Mouse (Mus musculus): Measurements from ENCODE around the gene Olfr1082. TPM values are rescaled to one million over a fixed set of nuclear protein-coding genes. Genes with fewer than 3 reads are reported as not detected.
"Not testable (repeated sequence)": the region's sequence is repeated elsewhere in the genome, so short reads cannot be mapped to it uniquely, and the experiment has no call there.

The Olfr1082 gene
- not detected in 2 replicates for polyA plus RNA-seq (2014; fragmentation: Nextera tagmentation; extraction: Ambion mirVana)

DNA sequence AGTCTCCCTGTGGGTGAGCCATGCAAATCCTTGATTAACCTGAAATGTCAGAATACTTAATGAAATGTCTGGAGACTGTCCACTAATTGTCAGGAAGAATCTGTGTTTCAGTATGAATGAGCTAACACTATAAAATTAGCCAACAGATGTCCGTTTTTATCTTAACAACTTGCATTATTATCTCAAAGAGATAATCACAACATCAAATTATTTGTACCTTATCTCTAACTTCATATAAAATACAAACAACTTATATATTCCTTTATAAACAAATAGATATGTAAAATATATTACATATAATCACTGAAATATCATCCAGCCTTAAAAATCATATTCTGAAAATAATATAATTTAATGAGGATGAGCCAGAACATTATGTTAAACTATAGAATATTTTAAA is at the start of gene Olfr1082:
Gene Olfr1082 (minus strand): TSS at position 101 of the 400 bp plus-strand sequence.
- not testable (repeated sequence) for H3K27ac ChIP-seq (ENCODE audit: low read depth, low read length); ATAC-seq (replicated peaks; ENCODE audit: insufficient number of reproducible peaks, low FRiP score, low TSS enrichment); H3K36me3 ChIP-seq (ENCODE audit: control insufficient read depth, insufficient read depth, low read length); H3K9me3 ChIP-seq (replicated peaks; ENCODE audit: control insufficient read depth, low read length); H3K4me2 ChIP-seq; H3K9ac ChIP-seq (ENCODE audit: low read depth, low read length); H3K4me1 ChIP-seq (ENCODE audit: control insufficient read depth, insufficient read depth, low read length); H3K27me3 ChIP-seq (ENCODE audit: control insufficient read depth, insufficient read depth, low read length); H3K4me3 ChIP-seq (ENCODE audit: low read depth, low read length)
- WGBS (ENCODE audit: insufficient replicate concordance): 50% methylated on average over 1 of the region's 1 CpGs

DNA sequence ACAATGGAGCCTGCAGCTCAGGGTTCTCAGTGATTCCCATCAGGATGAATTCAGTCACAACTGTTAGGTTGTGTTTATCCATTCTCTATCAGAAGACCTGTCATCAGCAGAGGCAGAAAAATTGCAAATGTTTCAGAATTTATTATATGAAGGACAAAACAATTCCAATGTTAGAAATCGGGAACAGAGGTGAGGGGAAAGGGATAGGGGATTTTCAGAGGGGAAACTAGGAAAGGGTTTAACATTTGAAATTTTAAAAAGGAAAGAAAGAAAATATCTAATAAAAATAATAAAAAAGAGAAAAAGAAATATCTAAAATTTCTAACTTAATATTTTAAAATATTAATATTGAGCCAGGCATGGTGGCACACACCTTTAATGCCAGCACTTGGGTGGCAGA is 40.9 kb upstream of the Olfr1082 start, which contains the start of gene Olfr1084:
Gene Olfr1084 (minus strand): TSS at position 101 of the 400 bp plus-strand sequence.
- WGBS (ENCODE audit: insufficient replicate concordance): 67% methylated on average over 1 of the region's 1 CpGs
- H3K9me3 ChIP-seq (replicated peaks; ENCODE audit: control insufficient read depth, low read length); H3K4me2 ChIP-seq; H3K27ac ChIP-seq (ENCODE audit: low read depth, low read length); H3K4me3 ChIP-seq (ENCODE audit: low read depth, low read length); H3K9ac ChIP-seq (ENCODE audit: low read depth, low read length); H3K36me3 ChIP-seq (ENCODE audit: control insufficient read depth, insufficient read depth, low read length); H3K27me3 ChIP-seq (ENCODE audit: control insufficient read depth, insufficient read depth, low read length); ATAC-seq (replicated peaks; ENCODE audit: insufficient number of reproducible peaks, low FRiP score, low TSS enrichment); H3K4me1 ChIP-seq (ENCODE audit: control insufficient read depth, insufficient read depth, low read length): not testable (repeated sequence)

DNA sequence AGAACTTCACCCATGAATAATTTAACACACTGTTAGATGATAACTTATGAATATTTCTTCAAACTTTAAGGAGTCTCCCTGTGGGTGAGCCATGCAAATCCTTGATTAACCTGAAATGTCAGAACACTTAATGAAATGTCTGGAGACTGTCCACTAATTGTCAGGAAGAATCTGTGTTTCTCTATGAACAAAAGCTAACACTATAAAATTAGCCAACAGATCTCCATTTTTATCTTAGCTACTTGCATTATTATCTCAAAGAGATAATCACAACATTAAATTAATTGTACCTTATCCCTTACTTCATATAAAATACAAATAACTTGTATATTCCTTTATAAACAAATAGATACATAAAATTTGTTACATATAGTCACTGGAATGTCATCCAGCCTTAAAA is 40.6 kb downstream of the Olfr1082 start, which contains the start of gene Olfr1080:
Gene Olfr1080 (minus strand): TSS at position 101 of the 400 bp plus-strand sequence.
- not testable (repeated sequence) for H3K27ac ChIP-seq (ENCODE audit: low read depth, low read length); H3K9me3 ChIP-seq (replicated peaks; ENCODE audit: control insufficient read depth, low read length); H3K4me3 ChIP-seq (ENCODE audit: low read depth, low read length); H3K4me1 ChIP-seq (ENCODE audit: control insufficient read depth, insufficient read depth, low read length); ATAC-seq (replicated peaks; ENCODE audit: insufficient number of reproducible peaks, low FRiP score, low TSS enrichment); H3K27me3 ChIP-seq (ENCODE audit: control insufficient read depth, insufficient read depth, low read length); H3K9ac ChIP-seq (ENCODE audit: low read depth, low read length); H3K36me3 ChIP-seq (ENCODE audit: control insufficient read depth, insufficient read depth, low read length); H3K4me2 ChIP-seq

Other genes starting within 250 kb of the Olfr1082 start
- gene Olfr1055, start 248.7 kb downstream of the Olfr1082 start, polyA plus RNA-seq (2014; fragmentation: Nextera tagmentation; extraction: Ambion mirVana): not detected in 2 replicates
- not detected in 2 replicates for gene Olfr1056, start 236.5 kb downstream of the Olfr1082 start, polyA plus RNA-seq (2014; fragmentation: Nextera tagmentation; extraction: Ambion mirVana)
- not detected in 2 replicates for gene Olfr1057, start 220.6 kb downstream of the Olfr1082 start, polyA plus RNA-seq (2014; fragmentation: Nextera tagmentation; extraction: Ambion mirVana)
- gene Olfr1058, start 210.4 kb downstream of the Olfr1082 start, polyA plus RNA-seq (2014; fragmentation: Nextera tagmentation; extraction: Ambion mirVana): not detected in 2 replicates
- not detected in 2 replicates for gene Olfr1061, start 184.9 kb downstream of the Olfr1082 start, polyA plus RNA-seq (2014; fragmentation: Nextera tagmentation; extraction: Ambion mirVana)
- gene Olfr1062, start 172.2 kb downstream of the Olfr1082 start, polyA plus RNA-seq (2014; fragmentation: Nextera tagmentation; extraction: Ambion mirVana): not detected in 2 replicates
- not detected in 2 replicates for gene Olfr1065, start 148.4 kb downstream of the Olfr1082 start, polyA plus RNA-seq (2014; fragmentation: Nextera tagmentation; extraction: Ambion mirVana)
- not detected in 2 replicates for gene Olfr1066, start 142.7 kb downstream of the Olfr1082 start, polyA plus RNA-seq (2014; fragmentation: Nextera tagmentation; extraction: Ambion mirVana)
- gene Olfr228, start 111.6 kb downstream of the Olfr1082 start, polyA plus RNA-seq (2014; fragmentation: Nextera tagmentation; extraction: Ambion mirVana): not detected in 2 replicates
- not detected in 2 replicates for gene Olfr1076, start 90.5 kb downstream of the Olfr1082 start, polyA plus RNA-seq (2014; fragmentation: Nextera tagmentation; extraction: Ambion mirVana)
- gene Olfr1079, start 56.5 kb downstream of the Olfr1082 start, polyA plus RNA-seq (2014; fragmentation: Nextera tagmentation; extraction: Ambion mirVana): not detected in 2 replicates
- gene Olfr1080, start 40.7 kb downstream of the Olfr1082 start, polyA plus RNA-seq (2014; fragmentation: Nextera tagmentation; extraction: Ambion mirVana): not detected in 2 replicates
- gene Olfr1084, start 40.8 kb upstream of the Olfr1082 start, polyA plus RNA-seq (2014; fragmentation: Nextera tagmentation; extraction: Ambion mirVana): not detected in 2 replicates
- gene Olfr1085, start 63.1 kb upstream of the Olfr1082 start, polyA plus RNA-seq (2014; fragmentation: Nextera tagmentation; extraction: Ambion mirVana): not detected in 2 replicates
- not detected in 2 replicates for gene Olfr1086, start 81.1 kb upstream of the Olfr1082 start, polyA plus RNA-seq (2014; fragmentation: Nextera tagmentation; extraction: Ambion mirVana)
- not detected in 2 replicates for gene Olfr1087, start 99.4 kb upstream of the Olfr1082 start, polyA plus RNA-seq (2014; fragmentation: Nextera tagmentation; extraction: Ambion mirVana)
- gene Olfr1089, start 134.7 kb upstream of the Olfr1082 start, polyA plus RNA-seq (2014; fragmentation: Nextera tagmentation; extraction: Ambion mirVana): not detected in 2 replicates
- not detected in 2 replicates for gene Olfr1090, start 160.0 kb upstream of the Olfr1082 start, polyA plus RNA-seq (2014; fragmentation: Nextera tagmentation; extraction: Ambion mirVana)
- gene Olfr1093, start 183.5 kb upstream of the Olfr1082 start, polyA plus RNA-seq (2014; fragmentation: Nextera tagmentation; extraction: Ambion mirVana): not detected in 2 replicates
- gene Olfr141, start 211.1 kb upstream of the Olfr1082 start, polyA plus RNA-seq (2014; fragmentation: Nextera tagmentation; extraction: Ambion mirVana): not detected in 2 replicates
- not detected in 2 replicates for gene Olfr1094, start 225.7 kb upstream of the Olfr1082 start, polyA plus RNA-seq (2014; fragmentation: Nextera tagmentation; extraction: Ambion mirVana)